Mouse (Mus musculus) gastrocnemius, adult 8-10 months (tissue): Measurements from ENCODE around the gene St7l. TPM values are rescaled to one million over a fixed set of nuclear protein-coding genes. Genes with fewer than 3 reads are reported as not detected.

Source experiments
- DNase-seq, 2 experiments: peaks; one replicate each; pipeline ENCODE4 v3.0.0; 2022; ENCODE audit warnings: low spot score in 2 of 2
- total RNA-seq, 4 experiments: library from RNA; stranded (reverse); gene quantifications; 2 replicates each; pipeline ENCODE4 v1.2.4; 2022

St7l gene
- total RNA-seq, 4 experiments from 2014 or later, result 18.3 to 27.3 (median 21.0) TPM

GRCm38 (mm10) chr3:104901154-104901553 lies 37.3 kb downstream of the St7l start:
- DNase-seq, result no peak

DNA sequence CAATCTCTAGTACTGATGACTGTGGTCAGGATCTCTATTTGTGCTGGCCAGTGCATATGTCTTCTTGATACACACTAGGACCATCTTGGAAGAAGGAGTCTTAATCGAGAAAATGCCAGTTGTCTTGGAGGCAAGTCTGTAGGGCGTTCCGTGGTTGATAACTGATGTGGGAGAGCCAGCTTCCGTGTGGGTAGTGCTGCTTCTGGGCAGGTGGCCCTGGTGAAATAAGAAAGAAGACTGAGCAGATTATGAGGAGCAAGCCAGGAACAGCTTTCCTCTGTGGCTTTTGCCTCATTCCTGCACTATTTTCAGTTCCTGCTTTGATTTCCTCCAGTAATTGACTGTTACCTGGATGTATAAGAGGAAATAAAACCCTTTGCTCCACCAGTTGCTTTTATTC lies 41.6 kb downstream of the St7l start:
- no peak for DNase-seq

DNA sequence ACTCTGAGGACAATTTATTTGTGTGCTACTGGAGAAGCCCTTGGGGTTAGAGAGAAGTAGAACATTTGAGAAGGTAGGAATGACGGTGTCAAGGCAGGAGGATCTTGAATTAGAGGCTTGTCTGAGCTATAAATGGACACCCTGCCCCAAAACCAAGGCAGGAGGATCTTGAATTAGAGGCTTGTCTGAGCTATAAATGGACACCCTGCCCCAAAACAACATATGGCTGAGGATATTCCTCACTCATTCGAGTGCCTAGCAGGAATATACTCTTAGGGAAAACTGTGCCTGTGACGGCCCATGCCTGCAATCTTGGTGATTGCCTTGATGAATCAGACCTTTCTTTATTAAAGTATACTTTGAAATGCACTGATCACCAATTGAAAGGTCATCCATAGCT lies 42.2 kb downstream of the St7l start:
- DNase-seq, result no peak

DNA sequence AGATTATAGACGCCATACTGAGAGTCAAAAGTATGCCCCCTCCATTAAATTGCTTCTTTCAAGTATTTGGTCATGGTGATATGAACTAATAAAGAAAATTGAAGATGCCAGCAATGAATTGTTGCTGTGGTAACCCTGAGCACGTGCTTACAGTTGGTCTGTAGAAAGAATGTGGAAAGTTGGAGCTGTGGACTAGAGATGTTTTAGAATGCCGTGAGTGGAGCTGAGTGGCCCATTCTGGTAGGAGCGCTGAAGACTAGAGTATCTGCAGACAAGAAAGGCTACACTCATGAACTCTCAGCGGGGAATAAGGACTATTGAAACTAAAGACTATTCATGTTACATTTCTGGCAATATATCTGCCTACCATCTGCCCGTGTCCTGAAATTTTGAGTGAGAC lies 45.4 kb downstream of the St7l start:
- no peak for DNase-seq

- no peak for DNase-seq
Measured at GRCm38 (mm10) chr3:104914986-104915385, 51.2 kb downstream of the St7l start.

GRCm38 (mm10) chr3:104929385-104929784 lies 65.6 kb downstream of the St7l start:
- no peak for DNase-seq

DNA sequence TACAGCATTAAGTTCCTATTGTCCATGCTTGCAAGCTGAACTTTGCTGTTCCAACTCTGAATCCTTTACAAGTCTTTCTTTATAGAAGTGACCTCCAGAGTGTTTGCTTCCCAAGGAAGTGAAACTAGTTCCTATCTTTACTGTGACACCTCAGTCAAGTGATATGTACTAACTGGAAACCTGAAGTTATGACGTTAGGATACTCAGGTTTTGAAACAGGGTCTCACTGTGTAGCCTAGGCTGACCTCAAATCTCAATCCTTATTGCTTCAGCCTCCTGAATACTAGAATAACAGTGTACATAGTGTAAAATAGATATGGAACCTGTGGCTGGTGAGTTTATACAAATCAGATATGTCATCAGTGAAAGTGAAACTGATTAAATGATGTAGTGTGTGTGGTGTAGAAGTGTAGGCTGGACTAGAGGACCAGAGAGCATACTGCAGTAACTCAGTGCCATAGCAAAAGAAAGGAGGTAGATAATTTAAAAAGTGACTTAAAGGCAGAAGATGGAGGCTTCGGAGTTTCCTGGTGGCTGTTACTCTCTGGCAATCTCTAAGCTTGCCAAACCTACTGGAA lies 74.0 kb downstream of the St7l start:
- no peak for DNase-seq

GRCm38 (mm10) chr3:104938327-104938726 lies 74.5 kb downstream of the St7l start:
- DNase-seq, result no peak

DNA sequence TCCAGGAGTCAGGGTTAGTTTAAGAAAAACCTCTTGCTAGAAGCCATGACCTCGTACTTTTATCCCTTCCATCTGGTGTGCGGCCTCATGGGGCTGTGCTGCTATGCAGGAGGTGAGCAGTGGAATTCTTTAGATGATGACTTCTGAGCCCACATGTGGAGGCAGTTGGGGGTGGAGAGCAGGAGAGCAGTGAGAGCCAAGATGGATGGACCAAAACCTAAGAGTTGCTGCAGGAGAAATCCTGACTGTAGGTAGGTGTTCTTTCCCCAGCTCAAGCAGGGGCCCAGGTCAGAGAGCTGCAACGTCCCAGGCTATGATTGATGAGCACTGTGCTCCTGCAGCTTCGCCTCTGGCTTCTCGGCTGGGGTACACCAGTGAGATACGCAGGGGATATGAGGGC lies 76.9 kb downstream of the St7l start:
- DNase-seq, result no peak

DNA sequence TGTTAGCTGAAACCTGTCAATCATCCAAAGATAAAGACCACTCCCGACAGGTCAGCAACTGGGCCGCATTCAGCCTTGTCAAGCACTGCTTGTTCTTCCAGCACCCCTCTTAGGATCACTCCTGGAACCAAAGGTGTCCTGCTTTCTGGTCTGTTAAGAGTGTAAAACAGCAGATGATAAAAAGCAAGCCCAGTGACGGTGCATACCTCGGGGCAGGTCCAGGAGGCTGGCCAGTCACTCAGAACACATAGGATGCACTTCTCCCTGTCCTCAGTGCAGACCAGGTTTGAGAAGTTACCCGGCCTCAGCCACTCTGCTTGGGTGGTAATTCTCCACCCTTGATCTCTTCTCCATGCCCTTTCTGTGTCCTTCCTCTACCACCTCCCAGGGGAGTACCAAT lies 78.9 kb downstream of the St7l start:
- DNase-seq, result no peak

DNA sequence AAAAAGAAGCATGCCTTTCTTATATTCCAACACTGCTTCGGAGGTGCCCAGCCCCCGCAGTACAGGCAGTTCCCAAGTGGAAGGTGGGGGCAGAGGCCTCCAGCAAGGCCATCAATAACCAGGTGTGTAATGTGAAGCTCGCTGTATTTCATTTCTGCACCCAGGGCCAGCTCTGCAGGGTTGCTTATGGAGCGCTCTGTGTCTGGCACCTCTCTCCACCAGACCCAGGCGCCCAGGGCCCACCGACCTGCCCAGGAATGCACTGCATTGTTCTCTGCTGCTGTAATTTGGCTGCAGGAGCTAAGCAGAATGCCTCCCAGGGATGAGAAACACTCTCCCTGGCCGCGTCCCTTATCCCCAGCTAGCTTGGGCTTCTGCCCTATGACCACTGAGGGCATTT lies 79.5 kb downstream of the St7l start:
- no peak for DNase-seq

GRCm38 (mm10) chr3:104944894-104945293 lies 81.1 kb downstream of the St7l start:
- DNase-seq, result no peak

DNA sequence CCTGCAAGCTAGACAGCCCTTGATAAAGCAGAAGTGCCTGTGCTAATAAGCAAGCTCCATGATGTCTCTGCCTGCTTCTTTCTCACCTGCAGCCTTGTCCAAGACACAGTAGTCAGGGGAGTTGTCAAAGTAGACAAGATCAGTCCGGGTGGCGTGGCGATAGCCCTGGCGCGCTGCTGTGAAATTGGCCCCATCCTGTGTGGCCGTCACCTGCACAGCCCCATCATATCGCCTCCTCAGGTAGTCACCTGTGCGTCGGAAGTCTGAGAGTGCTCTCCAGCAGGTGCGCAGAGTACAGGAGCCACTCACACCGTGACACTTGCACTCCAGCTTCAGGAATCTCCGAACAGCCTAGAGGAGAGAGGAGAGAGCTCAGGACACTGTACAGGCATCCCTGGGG lies 87.1 kb downstream of the St7l start:
- DNase-seq, result no peak

GRCm38 (mm10) chr3:104952891-104953670 lies 89.3 kb downstream of the St7l start:
- DNase-seq, result no peak

DNA sequence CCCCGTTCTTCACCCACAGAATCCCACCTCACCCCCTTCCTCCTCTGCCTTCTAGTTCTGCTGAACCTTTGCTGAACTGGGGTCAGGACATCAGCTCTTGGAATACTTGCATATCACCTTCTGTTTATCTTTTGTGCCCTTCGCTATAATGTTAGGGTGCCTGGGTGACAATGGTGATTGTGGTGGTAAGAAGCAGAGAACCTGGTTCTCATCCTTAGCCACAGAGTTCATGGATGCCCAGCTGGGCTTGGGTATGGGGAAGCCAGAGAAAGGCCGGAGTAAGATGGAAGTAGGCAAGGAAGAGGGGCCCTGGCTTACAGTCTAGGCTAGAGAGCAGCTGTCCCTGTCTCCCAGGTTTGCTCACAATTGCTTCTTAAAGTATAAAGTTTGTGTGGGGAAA lies 90.3 kb downstream of the St7l start:
- no peak for DNase-seq

DNA sequence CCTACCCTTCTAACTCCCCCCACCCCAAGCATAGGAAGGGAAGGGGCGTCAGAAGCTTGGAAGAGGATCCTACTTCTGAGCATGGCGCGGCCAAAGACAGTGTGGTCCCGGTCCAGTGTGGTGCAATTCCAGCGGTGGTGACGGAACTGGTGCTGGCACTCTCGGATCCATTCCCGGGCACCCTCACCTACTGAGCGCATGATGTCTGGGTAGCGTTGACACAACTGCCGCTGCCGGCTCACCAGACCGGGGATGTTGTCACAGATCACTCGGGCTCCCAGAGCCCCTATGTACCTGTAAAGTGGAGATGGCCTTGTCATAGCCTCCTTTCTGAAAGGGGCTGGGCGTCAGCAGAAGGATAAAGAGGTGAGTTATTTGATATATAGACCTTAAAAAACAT lies 90.7 kb downstream of the St7l start:
- DNase-seq, result no peak

- DNase-seq, result no peak
Measured at GRCm38 (mm10) chr3:104956131-104956581, 92.4 kb downstream of the St7l start.

GRCm38 (mm10) chr3:104960026-104961000 lies 96.5 kb downstream of the St7l start:
- no peak for DNase-seq

- no peak for DNase-seq
Measured at GRCm38 (mm10) chr3:104961066-104962059, 97.6 kb downstream of the St7l start, which contains the start of gene Wnt2b. TSS of gene Wnt2b (minus strand) at chr3:104961921.

- no peak for DNase-seq
Measured at GRCm38 (mm10) chr3:104962141-104962611, 98.4 kb downstream of the St7l start.

DNA sequence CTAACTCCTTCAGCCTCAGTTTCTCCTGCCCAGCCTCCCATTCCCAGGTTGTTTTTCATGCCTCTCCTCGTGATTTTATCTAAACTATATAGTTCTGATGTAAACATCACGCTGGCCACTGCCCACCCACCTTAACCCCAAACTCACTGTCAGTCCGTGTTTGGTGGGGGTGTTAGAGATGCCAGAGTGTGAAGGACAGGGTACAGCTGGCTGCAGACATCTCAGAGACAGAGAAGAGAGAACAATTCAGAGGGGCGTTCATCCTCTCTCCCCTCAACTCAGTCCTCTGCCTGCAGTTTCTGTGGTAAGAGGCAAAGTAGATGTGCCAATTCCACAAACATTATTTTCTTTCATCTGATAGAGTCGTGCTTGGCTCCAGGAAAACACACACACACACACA lies 99.1 kb downstream of the St7l start:
- DNase-seq, result no peak
